Mouse (Mus musculus) layer of hippocampus, adult 6 months (tissue): ENCODE data around the gene Zscan4c. TPM values are rescaled to one million over a fixed set of nuclear protein-coding genes. Genes with fewer than 3 reads are reported as not detected.

ENCODE experiments used
- long read RNA-seq, 2 experiments: library from polyadenylated mRNA; unstranded; transcript quantifications; one replicate each; pipeline ENCODE4 v2.0.0; 2019 to 2020
- microRNA-seq: library from miRNA; unstranded; fragments of <30 nt; microRNA quantifications from one replicate; pipeline ENCODE4 v1.2.0, GENCODE M21; 2020
- polyA plus RNA-seq: library from polyadenylated mRNA; unstranded; fragments of <200 nt; fragmentation: Nextera tagmentation; gene quantifications from 2 replicates; pipeline ENCODE4 v1.2.3, GENCODE M21; 2021

Zscan4c gene
- polyA plus RNA-seq = not detected in 2 replicates
- long read RNA-seq, experiment 1 = 0 reads
- long read RNA-seq, experiment 2 = 0 reads

DNA sequence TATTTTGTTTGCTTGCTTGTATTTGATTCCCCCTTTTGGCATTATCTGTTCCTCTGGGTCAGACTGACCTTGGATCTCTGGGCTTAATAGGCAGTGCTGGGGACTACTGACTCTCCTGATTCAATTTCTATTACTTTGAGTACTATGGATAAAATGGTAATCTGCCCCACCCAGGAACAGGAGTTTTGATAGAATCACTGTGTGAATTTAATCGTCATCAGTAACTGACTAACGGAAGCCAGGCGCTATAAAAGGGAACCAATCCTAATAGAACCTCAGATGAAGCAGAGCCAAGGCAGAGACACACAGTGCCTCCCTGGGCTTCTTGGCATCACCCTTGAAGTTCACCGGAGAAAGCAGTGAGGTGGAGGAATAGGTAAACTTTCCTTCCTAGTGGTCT, at the start of gene Zscan4c:
Gene Zscan4c (plus strand): TSS at position 301 of the 400 bp plus-strand sequence.

Small RNA genes within 50 kb of the gene (microRNA-seq; reads per million reads assigned to microRNA genes)
- not detected for gene Mir297-1

Other genes with a start within 250 kb of the Zscan4c start
- not detected in 2 replicates for gene Zscan4b, start 100.7 kb upstream of the Zscan4c start, polyA plus RNA-seq
- not detected in 2 replicates for gene Zscan4-ps1, start 63.9 kb downstream of the Zscan4c start, polyA plus RNA-seq
- gene Zscan4d, start 160.4 kb downstream of the Zscan4c start, polyA plus RNA-seq = not detected in 2 replicates